Mouse (Mus musculus) midbrain, embryonic 16.5 days (tissue): ENCODE results near the gene Cux2. TPM values are rescaled to one million over a fixed set of nuclear protein-coding genes. Genes with fewer than 3 reads are reported as not detected.

Source experiments
- ATAC-seq: fragments of 200-750 bp; cut with Nextera tagmentation; 2 replicates; pipeline ENCODE4 v1.8.0; 2017; ENCODE audit warnings: moderate TSS enrichment
- H3K27ac ChIP-seq: fragments of 300-500 bp; sonication (generic); 2 replicates; pipeline ENCODE4 v1.5.1; 2014; ENCODE audit warnings: mild to moderate bottlenecking, low read length, mixed read lengths
- H3K27me3 ChIP-seq: fragments of 300-500 bp; sonication (generic); 2 replicates; pipeline ENCODE4 v1.6.1; 2014; ENCODE audit warnings: low read depth, low read length, mixed read lengths; ENCODE audit not compliant: control insufficient read depth, insufficient read depth
- H3K36me3 ChIP-seq: fragments of 300-500 bp; sonication (generic); 2 replicates; pipeline ENCODE4 v1.6.1; 2014; ENCODE audit warnings: mild to moderate bottlenecking, low read length, moderate library complexity, mixed read lengths; ENCODE audit not compliant: control insufficient read depth, insufficient read depth
- H3K4me1 ChIP-seq: fragments of 300-500 bp; sonication (generic); 2 replicates; pipeline ENCODE4 v1.6.1; 2014; ENCODE audit warnings: mild to moderate bottlenecking, low read length, mixed read lengths; ENCODE audit not compliant: control insufficient read depth, insufficient read depth
- H3K4me2 ChIP-seq: fragments of 300-500 bp; sonication (generic); 2 replicates; pipeline ENCODE4 v1.6.1; 2014; ENCODE audit warnings: mild to moderate bottlenecking, low read length, mixed read lengths
- H3K4me3 ChIP-seq: fragments of 300-500 bp; sonication (generic); 2 replicates; pipeline ENCODE4 v1.5.1; 2014; ENCODE audit warnings: low read depth, mild to moderate bottlenecking, low read length, moderate library complexity, mixed read lengths
- H3K9ac ChIP-seq: fragments of 300-500 bp; sonication (generic); 2 replicates; pipeline ENCODE4 v1.6.1; 2014; ENCODE audit warnings: low read depth, low read length, mixed read lengths
- H3K9me3 ChIP-seq: fragments of 300-500 bp; sonication (generic); replicated peaks from 2 replicates; pipeline ENCODE4 v1.6.1; 2014; ENCODE audit warnings: mild to moderate bottlenecking, low read length, mixed read lengths; ENCODE audit not compliant: control insufficient read depth, poor library complexity, severe bottlenecking
- WGBS: fragments of 180-500 bp; shearing (Covaris S2); extraction: QIAGEN DNeasy Blood & Tissue Kit; methylation state at CpG from one replicate; pipeline ENCODE4 v1.1.7; 2014; 5-methylcytosine and 5-hydroxymethylcytosine counted together
- polyA plus RNA-seq: library from polyadenylated mRNA; unstranded; fragments of >200 nt; fragmentation: Nextera tagmentation; extraction: Ambion mirVana; gene quantifications from 2 replicates; pipeline ENCODE4 v1.2.1, GENCODE M21; 2015

Gene Cux2
- polyA plus RNA-seq, 1 experiment from 2014 or later, result 20.2 TPM

- no peak for ATAC-seq
- peaks cover 7% of the 10 kb centered on the region; the same call in 1 of the 2 replicates for H3K4me1 ChIP-seq
Observed at GRCm38 (mm10) chr5:122016744-122017143, 33.2 kb downstream of the Cux2 start.

GRCm38 (mm10) chr5:122015149-122015548, 34.8 kb downstream of the Cux2 start:
- WGBS, result 67% methylated on average over 17 of the region's 17 CpGs
- Histone ChIP-seq H3K4me3 (no peak overlapping the region), H3K9ac (no peak overlapping the region), H3K36me3 (no peaks in the 10 kb centered on the region), H3K4me1 (peaks cover 7% of the 10 kb centered on the region; the same call in 1 of the 2 replicates), H3K27ac (no peak overlapping the region), H3K9me3 (no peaks in the 10 kb centered on the region), H3K4me2 (no peak overlapping the region), H3K27me3 (no peaks in the 10 kb centered on the region)
- no peak for ATAC-seq

More at GRCm38 (mm10) chr5:122016744-122017143, 33.2 kb downstream of the Cux2 start:
- Histone ChIP-seq H3K4me3 (no peak overlapping the region), H3K4me2 (no peak overlapping the region), H3K27ac (no peak overlapping the region), H3K9ac (no peak overlapping the region), H3K27me3 (no peaks in the 10 kb centered on the region), H3K36me3 (0 out of 2 replicates have a peak, but pooled peaks cover under 1% of the 10 kb centered on the region), H3K9me3 (peaks cover under 1% of the 10 kb centered on the region; the same call in 1 of the 2 replicates)
- WGBS, result 82% methylated on average over 6 of the region's 6 CpGs

- Histone ChIP-seq H3K36me3 (no peaks in the 10 kb centered on the region), H3K27ac (no peak overlapping the region), H3K9me3 (no peaks in the 10 kb centered on the region; the same call in 1 of the 2 replicates), H3K4me1 (peaks cover 7% of the 10 kb centered on the region; the same call in 1 of the 2 replicates), H3K4me2 (no peak overlapping the region), H3K27me3 (no peaks in the 10 kb centered on the region), H3K4me3 (no peak overlapping the region), H3K9ac (no peak overlapping the region)
- WGBS, result 87% methylated on average over 8 of the region's 8 CpGs
- no peak for ATAC-seq
Observed at GRCm38 (mm10) chr5:122014671-122015070, 35.2 kb downstream of the Cux2 start.

DNA sequence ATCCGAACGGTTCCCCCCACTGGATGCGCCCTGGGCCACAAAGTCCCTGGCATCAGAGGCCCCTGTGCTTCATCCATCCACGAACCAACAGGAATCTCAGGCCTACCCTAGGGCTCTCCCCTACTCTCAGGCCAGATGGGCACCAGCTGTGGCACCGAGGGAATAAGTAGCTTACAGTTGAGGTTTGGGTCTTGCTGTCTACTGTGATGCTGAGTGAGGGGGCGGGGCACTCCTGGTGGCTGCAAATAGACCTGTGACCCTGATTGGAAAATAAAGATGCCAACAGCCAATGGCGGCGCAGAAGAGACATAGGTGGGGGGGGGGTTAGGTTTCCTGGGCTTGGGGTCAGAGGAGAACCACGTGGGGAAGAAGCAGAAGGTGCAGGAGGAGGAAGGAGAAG, 38.6 kb downstream of the Cux2 start:
- H3K4me2 ChIP-seq, result no peak overlapping the region
- WGBS, result 36% methylated on average over 9 of the region's 9 CpGs
- H3K36me3 ChIP-seq, result peaks cover 2% of the 10 kb centered on the region; the same call in 1 of the 2 replicates
- no peak overlapping the region for H3K27ac ChIP-seq
- no peaks in the 10 kb centered on the region; the same call in 1 of the 2 replicates for H3K9me3 ChIP-seq
- no peak overlapping the region for H3K9ac ChIP-seq
- H3K4me1 ChIP-seq, result no peaks in the 10 kb centered on the region
- no peak overlapping the region for H3K4me3 ChIP-seq
- no peak for ATAC-seq
- H3K27me3 ChIP-seq, result no peaks in the 10 kb centered on the region

- Histone ChIP-seq H3K9ac (no peak overlapping the region), H3K4me2 (no peak overlapping the region), H3K36me3 (peaks cover 4% of the 10 kb centered on the region; the same call in 1 of the 2 replicates), H3K27me3 (no peaks in the 10 kb centered on the region), H3K4me1 (no peaks in the 10 kb centered on the region), H3K4me3 (no peak overlapping the region), H3K9me3 (no peaks in the 10 kb centered on the region; the same call in 1 of the 2 replicates), H3K27ac (no peak overlapping the region)
- 93% methylated on average over 10 of the region's 10 CpGs for WGBS
- ATAC-seq, result no peak
Observed at GRCm38 (mm10) chr5:122007946-122008441, 41.9 kb downstream of the Cux2 start.

- Histone ChIP-seq H3K4me2 (no peak overlapping the region), H3K9ac (no peak overlapping the region), H3K4me1 (no peaks in the 10 kb centered on the region), H3K27ac (no peak overlapping the region), H3K27me3 (no peaks in the 10 kb centered on the region), H3K9me3 (no peaks in the 10 kb centered on the region), H3K4me3 (no peak overlapping the region), H3K36me3 (peaks cover 4% of the 10 kb centered on the region; the same call in 1 of the 2 replicates)
- no peak for ATAC-seq
- 67% methylated on average over 6 of the region's 6 CpGs for WGBS
Observed at GRCm38 (mm10) chr5:122003460-122003859, 46.4 kb downstream of the Cux2 start.

- no peak for ATAC-seq
- H3K9ac ChIP-seq, result 0 out of 2 replicates have a peak overlapping the region, but pooled peaks have one; percentile 32
- 0 out of 2 replicates have a peak overlapping the region, but pooled peaks have one; percentile 12 for H3K4me2 ChIP-seq
- WGBS, result 48% methylated on average over 18 of the region's 18 CpGs
- H3K4me1 ChIP-seq, result no peaks in the 10 kb centered on the region
- no peaks in the 10 kb centered on the region for H3K27me3 ChIP-seq
- H3K27ac ChIP-seq, result no peak overlapping the region; the same call in 1 of the 2 replicates
- no peak overlapping the region for H3K4me3 ChIP-seq
- H3K36me3 ChIP-seq, result peaks cover 4% of the 10 kb centered on the region; the same call in 1 of the 2 replicates
- H3K9me3 ChIP-seq, result no peaks in the 10 kb centered on the region
Observed at GRCm38 (mm10) chr5:122002148-122002547, 47.8 kb downstream of the Cux2 start.

GRCm38 (mm10) chr5:122001311-122001710, 48.6 kb downstream of the Cux2 start:
- 93% methylated on average over 9 of the region's 9 CpGs for WGBS
- ATAC-seq, result no peak
- Histone ChIP-seq H3K4me1 (no peaks in the 10 kb centered on the region), H3K27ac (no peak overlapping the region), H3K4me3 (no peak overlapping the region), H3K9ac (no peak overlapping the region), H3K4me2 (no peak overlapping the region), H3K27me3 (no peaks in the 10 kb centered on the region), H3K9me3 (no peaks in the 10 kb centered on the region), H3K36me3 (peaks cover 2% of the 10 kb centered on the region; the same call in 1 of the 2 replicates)

DNA sequence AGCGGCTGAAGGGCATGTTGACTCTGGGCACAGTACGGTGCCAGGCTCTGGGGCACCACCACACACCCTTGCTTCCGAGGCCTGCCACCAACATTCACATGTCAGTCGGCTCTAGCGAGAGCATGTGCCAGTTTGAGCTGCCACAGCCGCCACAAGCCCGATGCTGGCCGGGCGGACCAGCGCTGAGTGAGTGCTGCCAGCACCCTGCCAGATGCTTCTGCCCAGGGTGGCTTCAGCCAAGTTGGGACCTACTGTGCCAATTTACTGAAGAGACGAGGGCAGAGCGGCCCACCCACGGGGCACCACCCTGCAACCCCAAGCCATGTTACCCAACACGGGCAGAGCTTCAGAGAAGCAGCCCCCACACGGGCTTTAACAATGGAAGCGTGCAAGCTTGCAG, 49.5 kb downstream of the Cux2 start:
- ATAC-seq, result no peak
- 78% methylated on average over 16 of the region's 16 CpGs for WGBS
- no peak overlapping the region for H3K9ac ChIP-seq
- H3K4me3 ChIP-seq, result no peak overlapping the region
- peaks cover under 1% of the 10 kb centered on the region for H3K4me1 ChIP-seq
- H3K27ac ChIP-seq, result no peak overlapping the region
- H3K36me3 ChIP-seq, result no peaks in the 10 kb centered on the region
- H3K9me3 ChIP-seq, result no peaks in the 10 kb centered on the region
- H3K27me3 ChIP-seq, result no peaks in the 10 kb centered on the region
- H3K4me2 ChIP-seq, result no peak overlapping the region
